Mouse (Mus musculus): ENCODE results near the gene Setd3.

The Setd3 gene

DNA sequence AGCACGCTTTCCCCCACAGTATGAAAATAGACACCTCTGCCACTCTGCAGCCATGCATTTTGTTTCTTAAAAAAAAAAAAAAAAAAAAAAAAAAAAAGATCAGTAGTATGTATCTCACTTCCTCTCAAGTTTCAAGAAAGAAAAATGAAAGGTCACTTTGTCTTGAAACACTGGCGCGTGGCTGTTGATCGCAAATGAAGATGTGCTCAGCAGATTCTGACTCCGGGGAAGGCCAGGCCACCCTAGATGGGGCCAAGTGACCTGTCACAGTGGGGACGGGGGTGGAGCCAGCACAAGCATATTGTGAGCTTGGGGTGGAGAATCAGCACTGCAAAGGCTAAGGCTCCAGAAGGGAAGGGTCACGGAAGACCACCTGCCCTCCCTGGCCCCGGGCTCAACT lies 24.8 kb upstream of the Setd3 start:
- DNase-seq (ENCODE audit: low read depth, low spot score): no peak

GRCm38 (mm10) chr12:108200094-108200493 lies 21.0 kb upstream of the Setd3 start:
- DNase-seq (ENCODE audit: low read depth, low spot score): no peak

GRCm38 (mm10) chr12:108198447-108198846 lies 19.3 kb upstream of the Setd3 start:
- no peak for DNase-seq (ENCODE audit: low read depth, low spot score)

DNA sequence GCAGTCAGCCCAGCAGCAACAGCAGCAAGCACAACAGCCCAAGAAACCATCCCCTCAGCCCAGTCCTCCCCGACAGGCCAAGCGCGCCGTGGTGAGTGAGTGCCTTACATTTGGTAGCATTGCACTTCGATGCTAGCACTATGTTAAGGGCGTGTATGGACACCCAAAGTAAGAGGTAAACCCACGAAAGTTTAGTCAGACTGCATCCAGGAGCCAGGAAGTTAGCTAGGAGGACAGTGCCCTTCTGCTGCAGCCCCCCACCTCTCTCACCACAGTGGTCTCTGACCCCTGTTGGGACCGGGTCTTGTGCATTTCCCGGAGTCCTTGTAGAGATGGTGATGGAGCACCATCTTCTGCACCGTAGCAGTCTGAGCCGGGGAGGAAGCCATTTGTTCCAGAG lies 16.6 kb upstream of the Setd3 start:
- DNase-seq (ENCODE audit: low read depth, low spot score): no peak

GRCm38 (mm10) chr12:108193878-108194277 lies 14.8 kb upstream of the Setd3 start:
- no peak for DNase-seq (ENCODE audit: low read depth, low spot score)

GRCm38 (mm10) chr12:108187541-108188091 lies 8.5 kb upstream of the Setd3 start:
- DNase-seq (ENCODE audit: low read depth, low spot score): no peak

DNA sequence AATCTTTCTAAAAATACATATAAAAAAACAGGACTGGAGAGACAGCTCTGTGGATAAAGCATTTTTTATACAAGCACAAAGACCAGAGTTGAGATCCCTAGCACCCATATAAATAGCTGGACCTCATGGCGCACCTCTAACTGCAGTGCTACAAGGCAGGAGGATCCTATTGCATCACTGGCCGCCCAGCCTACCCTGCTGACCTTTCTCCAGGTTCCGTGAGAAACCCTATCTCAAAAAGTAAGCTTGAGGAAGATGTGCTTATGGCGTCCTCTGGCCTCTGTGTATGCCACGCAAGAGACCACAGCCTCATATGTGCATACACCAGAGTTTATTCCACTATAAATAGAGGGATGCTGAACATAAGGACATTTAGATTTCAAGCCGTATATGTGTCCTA lies 2.6 kb upstream of the Setd3 start:
- no peak for DNase-seq (ENCODE audit: low read depth, low spot score)

GRCm38 (mm10) chr12:108179321-108180266 lies 480 bp upstream of the Setd3 start, which contains the start of gene Ccnk:
Gene Ccnk, plus strand, starts transcription at chr12:108179579.
- DNase-seq (ENCODE audit: low read depth, low spot score): peak; percentile 98

- DNase-seq (ENCODE audit: low read depth, low spot score): peak; percentile 28
Observed at GRCm38 (mm10) chr12:108178331-108179245, 526 bp downstream of the Setd3 start.

DNA sequence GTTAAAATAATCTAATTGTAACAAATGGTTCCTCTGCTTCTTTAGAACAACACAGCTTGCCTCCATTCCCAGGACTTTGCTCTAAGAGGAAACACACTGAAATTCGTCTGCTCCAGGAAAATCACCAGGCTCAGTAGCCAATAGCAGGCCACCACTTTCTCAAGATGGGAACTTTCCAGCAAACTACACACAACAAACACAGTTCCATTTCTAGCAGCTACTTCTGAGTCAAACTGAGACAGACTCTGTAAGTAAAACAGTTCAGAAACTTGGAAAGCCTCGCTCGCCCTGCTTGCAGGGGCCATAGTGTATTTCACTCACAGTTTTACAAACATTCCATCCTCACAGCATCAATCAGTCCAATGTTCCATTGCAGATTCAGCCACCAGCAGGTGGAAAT lies 2.7 kb downstream of the Setd3 start:
- no peak for DNase-seq (ENCODE audit: low read depth, low spot score)

- DNase-seq (ENCODE audit: low read depth, low spot score): no peak
Observed at GRCm38 (mm10) chr12:108174606-108175505, 4.3 kb downstream of the Setd3 start.

DNA sequence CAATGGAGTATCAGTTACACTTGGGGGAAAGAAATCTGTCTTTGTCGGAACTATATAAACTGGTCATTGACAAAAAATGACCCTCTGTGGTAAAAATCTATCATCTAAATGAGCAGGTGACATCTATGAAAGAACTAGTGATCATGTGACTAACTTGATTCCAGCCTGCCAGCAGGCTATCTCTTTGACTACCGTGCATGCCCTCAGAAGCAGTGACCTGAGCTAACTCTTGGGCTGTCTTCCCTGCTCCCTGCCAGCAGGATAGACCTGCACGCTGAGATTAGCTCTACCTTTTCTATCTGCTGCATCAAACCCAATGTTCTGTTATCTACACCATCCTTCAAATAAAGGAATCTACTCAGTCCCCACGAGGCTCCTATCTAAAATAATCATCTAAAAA lies 6.5 kb downstream of the Setd3 start:
- DNase-seq (ENCODE audit: low read depth, low spot score): no peak

- no peak for DNase-seq (ENCODE audit: low read depth, low spot score)
Observed at GRCm38 (mm10) chr12:108171336-108171735, 7.8 kb downstream of the Setd3 start.

GRCm38 (mm10) chr12:108170467-108170866 lies 8.6 kb downstream of the Setd3 start:
- no peak for DNase-seq (ENCODE audit: low read depth, low spot score)

DNA sequence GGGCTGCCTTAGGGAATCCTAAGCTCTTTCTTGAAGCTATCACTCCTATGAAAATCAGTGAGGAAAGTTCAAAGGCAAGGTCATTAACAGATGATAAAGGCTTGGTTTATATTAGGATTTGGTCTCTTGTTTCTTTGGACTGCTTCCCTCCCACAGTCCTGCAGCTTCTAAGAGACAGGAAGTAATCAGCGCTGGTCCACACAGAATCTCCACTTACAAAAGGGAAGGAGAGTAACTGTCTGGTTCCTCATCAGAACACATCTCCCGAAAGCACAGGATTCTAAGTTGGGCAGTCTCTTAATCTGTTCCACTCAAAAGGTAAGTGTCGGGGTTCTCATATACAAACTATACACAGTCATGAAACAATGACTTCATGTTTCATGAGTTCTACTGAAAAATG lies 10.2 kb downstream of the Setd3 start:
- no peak for DNase-seq (ENCODE audit: low read depth, low spot score)

DNA sequence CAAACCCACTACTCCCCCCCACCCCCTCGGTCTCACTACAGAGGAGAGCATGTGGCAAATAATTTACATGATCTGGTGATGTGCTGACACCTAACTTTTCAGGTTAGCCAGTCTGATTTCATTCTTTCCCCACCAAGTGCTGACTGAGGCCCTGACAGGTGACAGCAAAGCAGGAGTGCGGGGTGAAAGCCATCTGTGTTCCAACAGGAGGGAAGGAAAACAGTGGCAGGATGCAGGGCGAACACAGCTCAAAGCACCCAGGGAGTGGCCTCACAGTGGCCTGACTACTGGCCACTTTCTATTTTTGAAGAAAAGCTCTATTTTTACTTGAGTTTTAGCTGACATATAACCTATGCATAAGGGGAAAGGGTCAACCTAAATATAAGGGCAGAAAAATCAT lies 15.4 kb downstream of the Setd3 start:
- no peak for DNase-seq (ENCODE audit: low read depth, low spot score)

DNA sequence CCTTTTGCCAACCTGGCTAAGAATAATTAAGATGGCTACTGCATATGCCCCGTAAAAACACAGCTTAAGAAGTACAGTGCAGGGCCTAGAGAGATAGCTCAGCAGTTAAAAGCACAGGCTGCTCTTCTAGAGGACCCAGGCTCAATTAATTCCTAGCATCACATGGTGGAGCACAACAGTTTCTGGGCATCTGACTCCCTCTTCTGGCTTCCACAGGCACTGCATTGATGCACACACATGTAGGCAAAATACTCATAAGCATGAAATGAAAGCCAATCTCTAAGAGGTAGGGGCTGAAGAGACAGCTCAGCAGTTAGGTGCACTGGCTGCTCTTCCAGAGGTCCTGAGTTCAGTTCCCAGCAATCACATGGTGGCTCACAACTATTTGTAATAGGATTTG lies 17.1 kb downstream of the Setd3 start:
- peak; percentile 40 for DNase-seq (ENCODE audit: low read depth, low spot score)

DNA sequence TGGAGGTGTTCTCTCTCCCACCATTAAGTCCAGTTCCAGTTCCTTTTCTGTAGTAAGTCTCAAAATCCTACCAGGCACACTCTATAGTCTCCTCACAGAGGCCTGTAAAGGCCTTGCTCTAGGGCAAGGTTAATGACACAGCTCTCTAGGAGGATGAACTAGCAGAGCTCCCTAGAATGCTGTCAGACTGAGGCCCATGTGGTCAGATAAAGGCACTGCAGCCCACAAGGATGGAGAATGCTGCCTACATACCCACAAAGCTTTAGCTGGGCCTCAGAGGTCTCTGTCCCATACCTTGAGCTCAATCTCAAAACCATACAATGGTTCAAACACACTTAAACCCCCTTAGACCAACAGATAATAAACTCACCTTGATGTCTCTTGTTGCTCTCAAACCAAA lies 19.3 kb downstream of the Setd3 start:
- DNase-seq (ENCODE audit: low read depth, low spot score): no peak

- DNase-seq (ENCODE audit: low read depth, low spot score): no peak
Observed at GRCm38 (mm10) chr12:108152743-108153142, 26.4 kb downstream of the Setd3 start.

DNA sequence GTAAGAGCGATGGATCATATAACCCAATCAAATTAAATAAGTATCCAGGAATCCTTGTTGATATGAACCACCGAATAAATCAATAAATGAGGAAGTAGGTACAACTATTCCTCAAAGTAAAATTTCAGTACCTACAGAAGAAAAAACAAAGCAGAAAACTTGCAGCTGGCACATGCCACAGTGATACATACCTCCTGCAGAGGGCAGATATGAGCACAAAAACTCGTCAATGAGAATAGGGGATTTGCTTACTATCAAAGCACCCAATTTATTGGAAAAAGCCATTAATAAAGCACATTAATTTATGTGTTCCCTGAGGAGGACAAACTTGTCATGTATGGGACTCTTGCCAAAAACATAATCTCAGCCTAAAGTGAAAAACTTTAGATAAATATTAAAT lies 29.4 kb downstream of the Setd3 start:
- no peak for DNase-seq (ENCODE audit: low read depth, low spot score)

DNA sequence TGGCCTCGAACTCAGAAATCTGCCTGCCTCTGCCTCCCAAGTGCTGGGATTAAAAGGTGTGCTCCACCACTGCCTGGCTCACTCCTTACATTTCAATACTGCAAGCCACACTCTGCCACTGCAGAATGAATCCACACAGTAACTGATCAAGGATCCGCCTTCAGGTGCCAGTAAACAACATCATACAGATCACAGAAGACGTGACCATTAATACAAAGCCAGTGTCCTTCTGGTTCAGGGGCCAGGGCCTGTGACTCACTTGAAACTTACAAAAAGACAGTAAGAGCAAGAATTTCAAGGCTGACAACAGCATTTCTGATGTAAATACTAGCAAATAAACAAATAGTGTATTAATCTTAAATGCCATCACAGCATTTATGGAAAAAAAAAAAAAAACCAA lies 33.9 kb downstream of the Setd3 start:
- DNase-seq (ENCODE audit: low read depth, low spot score): no peak

All from mesoderm, embryonic 11.5 days (tissue).